Mouse (Mus musculus) left cerebral cortex, adult 6 months (tissue): ENCODE measurements around the gene Gm11397. TPM values are rescaled to one million over a fixed set of nuclear protein-coding genes. Genes with fewer than 3 reads are reported as not detected.

Experiments
- long read RNA-seq, 2 experiments: library from polyadenylated mRNA; unstranded; transcript quantifications; one replicate each; pipeline ENCODE4 v2.0.0; 2019 to 2020
- polyA plus RNA-seq: library from polyadenylated mRNA; unstranded; fragments of <200 nt; fragmentation: Nextera tagmentation; gene quantifications from 2 replicates; pipeline ENCODE4 v1.2.3, GENCODE M21; 2021

Gene Gm11397
- polyA plus RNA-seq = not detected in 2 replicates
- long read RNA-seq, experiment 1 = 0 reads
- long read RNA-seq, experiment 2 = 0 reads

GRCm38 (mm10) chr13:33395461-33395860 lies at the start of gene Gm11397:
TSS of gene Gm11397 (plus strand) at chr13:33395761.

Other genes starting within 250 kb of the Gm11397 start
- gene Serpinb9c, start 236.0 kb upstream of the Gm11397 start, polyA plus RNA-seq = not detected in 2 replicates
- gene Serpinb9d, start 202.8 kb upstream of the Gm11397 start, polyA plus RNA-seq = not detected in 2 replicates
- not detected in 2 replicates for gene Serpinb9e, start 146.1 kb upstream of the Gm11397 start, polyA plus RNA-seq
- not detected in 2 replicates for gene Serpinb9f, start 71.7 kb upstream of the Gm11397 start, polyA plus RNA-seq
- not detected in 2 replicates for gene Serpinb9g, start 89.0 kb downstream of the Gm11397 start, polyA plus RNA-seq